Mouse (Mus musculus): Measurements from ENCODE around the gene Mxd1. TPM values are rescaled to one million over a fixed set of nuclear protein-coding genes. Genes with fewer than 3 reads are reported as not detected.

Mxd1 gene
- 19.1 and 22.0 TPM in 2 replicates for polyA plus RNA-seq (2015; fragmentation: Nextera tagmentation; extraction: Ambion mirVana)

GRCm38 (mm10) chr6:86668580-86669239 lies at the start of gene Mxd1:
Mxd1 (minus strand) TSS chr6:86669161.
- H3K36me3 ChIP-seq (replicated peaks; ENCODE audit: insufficient read depth, low read length) = peaks cover 58% of the 10 kb centered on the region
- H3K4me3 ChIP-seq (ENCODE audit: low read depth, low read length) = peak within 1 kb of the TSS; percentile 89
- H3K9ac ChIP-seq (replicated peaks) = peak within 1 kb of the TSS; percentile 86
- peaks cover 32% of the 10 kb centered on the region for H3K4me1 ChIP-seq (ENCODE audit: insufficient read depth)
- ATAC-seq (peak; percentile 2), DNase-seq (no peak)
- under 1% methylated on average over 49 of the region's 76 CpGs for WGBS (ENCODE audit: insufficient replicate concordance)
- peak within 1 kb of the TSS; percentile 83 for H3K4me2 ChIP-seq (ENCODE audit: low read depth, low read length)
- no peak for TF ChIP-seq EP300 (IDR thresholded peaks at IDR 0.05; ENCODE audit: low read depth)
- TF ChIP-seq CTCF (IDR thresholded peaks at IDR 0.05; ENCODE audit: low read depth) = no peak
- H3K9me3 ChIP-seq (ENCODE audit: low read length) = no peaks in the 10 kb centered on the region
- H3K27ac ChIP-seq (ENCODE audit: low read depth) = peak within 1 kb of the TSS; percentile 94
- no peaks in the 10 kb centered on the region for H3K27me3 ChIP-seq (ENCODE audit: insufficient read depth, low read length)

GRCm38 (mm10) chr6:86708072-86708774 lies 39.3 kb upstream of the Mxd1 start:
- Histone ChIP-seq H3K36me3 (replicated peaks; ENCODE audit: insufficient read depth, low read length) (peaks cover 18% of the 10 kb centered on the region), H3K4me3 (ENCODE audit: low read depth, low read length) (no peak overlapping the region), H3K27me3 (ENCODE audit: insufficient read depth, low read length) (no peaks in the 10 kb centered on the region), H3K9me3 (ENCODE audit: low read length) (no peaks in the 10 kb centered on the region), H3K4me1 (ENCODE audit: insufficient read depth) (no peaks in the 10 kb centered on the region), H3K9ac (replicated peaks) (no peak overlapping the region), H3K27ac (ENCODE audit: low read depth) (no peak overlapping the region), H3K4me2 (ENCODE audit: low read depth, low read length) (no peak overlapping the region)
- WGBS (ENCODE audit: insufficient replicate concordance) = 84% methylated on average over 4 of the region's 4 CpGs
- no peak for TF ChIP-seq CTCF (IDR thresholded peaks at IDR 0.05; ENCODE audit: low read depth)
- no peak for TF ChIP-seq EP300 (IDR thresholded peaks at IDR 0.05; ENCODE audit: low read depth)
- no peak for DNase-seq
- no peak for ATAC-seq

- WGBS (ENCODE audit: insufficient replicate concordance) = 66% methylated on average over 9 of the region's 9 CpGs
- H3K36me3 ChIP-seq (replicated peaks; ENCODE audit: insufficient read depth, low read length) = peaks cover 37% of the 10 kb centered on the region
- ATAC-seq = peak; percentile 80
Measured at GRCm38 (mm10) chr6:86702577-86702976, 33.6 kb upstream of the Mxd1 start.

GRCm38 (mm10) chr6:86697903-86698302 lies 28.9 kb upstream of the Mxd1 start:
- H3K36me3 ChIP-seq (replicated peaks; ENCODE audit: insufficient read depth, low read length) = peaks cover 34% of the 10 kb centered on the region
- no peak overlapping the region for H3K9ac ChIP-seq (replicated peaks)
- WGBS (ENCODE audit: insufficient replicate concordance) = 71% methylated on average over 6 of the region's 6 CpGs
- H3K9me3 ChIP-seq (ENCODE audit: low read length) = no peaks in the 10 kb centered on the region
- H3K27me3 ChIP-seq (ENCODE audit: insufficient read depth, low read length) = no peaks in the 10 kb centered on the region
- H3K27ac ChIP-seq (ENCODE audit: low read depth) = 0 out of 2 replicates have a peak overlapping the region, but pooled peaks have one; percentile 22
- H3K4me2 ChIP-seq (ENCODE audit: low read depth, low read length) = no peak overlapping the region
- peak; percentile 63 for ATAC-seq
- peak; percentile 26 for DNase-seq
- H3K4me3 ChIP-seq (ENCODE audit: low read depth, low read length) = no peak overlapping the region
- no peak for TF ChIP-seq EP300 (IDR thresholded peaks at IDR 0.05; ENCODE audit: low read depth)
- no peak for TF ChIP-seq CTCF (IDR thresholded peaks at IDR 0.05; ENCODE audit: low read depth)
- peaks cover 9% of the 10 kb centered on the region; the same call in 1 of the 2 replicates for H3K4me1 ChIP-seq (ENCODE audit: insufficient read depth)

More at GRCm38 (mm10) chr6:86702577-86702976, 33.6 kb upstream of the Mxd1 start:
- peak; percentile 49 for DNase-seq
- no peak overlapping the region for H3K4me3 ChIP-seq (ENCODE audit: low read depth, low read length)
- no peak for TF ChIP-seq EP300 (IDR thresholded peaks at IDR 0.05; ENCODE audit: low read depth)
- TF ChIP-seq CTCF (IDR thresholded peaks at IDR 0.05; ENCODE audit: low read depth) = no peak
- H3K9ac ChIP-seq (replicated peaks) = no peak overlapping the region
- peaks cover 9% of the 10 kb centered on the region; the same call in 1 of the 2 replicates for H3K4me1 ChIP-seq (ENCODE audit: insufficient read depth)
- H3K27me3 ChIP-seq (ENCODE audit: insufficient read depth, low read length) = no peaks in the 10 kb centered on the region
- H3K9me3 ChIP-seq (ENCODE audit: low read length) = no peaks in the 10 kb centered on the region
- H3K27ac ChIP-seq (ENCODE audit: low read depth) = peak overlapping the region; percentile 67; the same call in 1 of the 2 replicates
- no peak overlapping the region for H3K4me2 ChIP-seq (ENCODE audit: low read depth, low read length)

GRCm38 (mm10) chr6:86696213-86696612 lies 27.3 kb upstream of the Mxd1 start:
- WGBS (ENCODE audit: insufficient replicate concordance) = 83% methylated on average over 10 of the region's 10 CpGs
- Histone ChIP-seq H3K4me2 (ENCODE audit: low read depth, low read length) (no peak overlapping the region), H3K36me3 (replicated peaks; ENCODE audit: insufficient read depth, low read length) (peaks cover 25% of the 10 kb centered on the region), H3K4me3 (ENCODE audit: low read depth, low read length) (no peak overlapping the region), H3K27ac (ENCODE audit: low read depth) (no peak overlapping the region), H3K4me1 (ENCODE audit: insufficient read depth) (peaks cover 5% of the 10 kb centered on the region; the same call in 1 of the 2 replicates), H3K27me3 (ENCODE audit: insufficient read depth, low read length) (no peaks in the 10 kb centered on the region), H3K9me3 (ENCODE audit: low read length) (no peaks in the 10 kb centered on the region), H3K9ac (replicated peaks) (no peak overlapping the region)
- TF ChIP-seq CTCF (IDR thresholded peaks at IDR 0.05; ENCODE audit: low read depth) = no peak
- TF ChIP-seq EP300 (IDR thresholded peaks at IDR 0.05; ENCODE audit: low read depth) = no peak
- DNase-seq (no peak), ATAC-seq (no peak)

- TF ChIP-seq EP300 (IDR thresholded peaks at IDR 0.05; ENCODE audit: low read depth) = no peak
- peak; percentile 91 for TF ChIP-seq CTCF (IDR thresholded peaks at IDR 0.05; ENCODE audit: low read depth)
- no peaks in the 10 kb centered on the region for H3K9me3 ChIP-seq (ENCODE audit: low read length)
- H3K36me3 ChIP-seq (replicated peaks; ENCODE audit: insufficient read depth, low read length) = peaks cover 23% of the 10 kb centered on the region
- no peak overlapping the region for H3K4me2 ChIP-seq (ENCODE audit: low read depth, low read length)
- H3K27me3 ChIP-seq (ENCODE audit: insufficient read depth, low read length) = no peaks in the 10 kb centered on the region
- no peak overlapping the region for H3K9ac ChIP-seq (replicated peaks)
- no peak overlapping the region for H3K4me3 ChIP-seq (ENCODE audit: low read depth, low read length)
- DNase-seq (peak; percentile 78), ATAC-seq (no peak)
- no peak overlapping the region for H3K27ac ChIP-seq (ENCODE audit: low read depth)
- no peaks in the 10 kb centered on the region for H3K4me1 ChIP-seq (ENCODE audit: insufficient read depth)
Measured at GRCm38 (mm10) chr6:86694465-86694864, 25.5 kb upstream of the Mxd1 start.
